Mouse (Mus musculus) inflammation-experienced regulatory T-cells, adult 6 months (primary cell): ENCODE measurements around the gene Olfr743. TPM values are rescaled to one million over a fixed set of nuclear protein-coding genes. Genes with fewer than 3 reads are reported as not detected.
"Not testable (repeated sequence)": the region's sequence is repeated elsewhere in the genome, so short reads cannot be mapped to it uniquely, and the experiment has no call there.

Experiments used
- ATAC-seq: one replicate; pipeline ENCODE4 v1.8.0; 2017
- polyA plus RNA-seq, 3 experiments: library from polyadenylated mRNA; unstranded; fragments of 100-300 nt; shearing (Covaris generic); gene quantifications; one replicate each; pipeline ENCODE4 v1.2.1; 2017

The Olfr743 gene
- polyA plus RNA-seq = not detected

- ATAC-seq = no peak
Observed at GRCm38 (mm10) chr14:50521539-50521938, at the start of gene Olfr743. TSS of gene Olfr743 (plus strand) at chr14:50521839.

GRCm38 (mm10) chr14:50472438-50472837 is 49.2 kb upstream of the Olfr743 start, which contains the start of gene Olfr741:
TSS of gene Olfr741 (plus strand) at chr14:50472738.
- no peak for ATAC-seq

- no peak for ATAC-seq
Observed at GRCm38 (mm10) chr14:50478406-50478805, 43.2 kb upstream of the Olfr743 start.

- ATAC-seq = no peak
Observed at GRCm38 (mm10) chr14:50503300-50503699, 18.3 kb upstream of the Olfr743 start, which contains the start of gene Olfr742. TSS of gene Olfr742 (plus strand) at chr14:50503600.

- no peak for ATAC-seq
Observed at GRCm38 (mm10) chr14:50552734-50553133, 31.1 kb downstream of the Olfr743 start.

- ATAC-seq = not testable (repeated sequence)
Observed at GRCm38 (mm10) chr14:50573056-50573455, 51.4 kb downstream of the Olfr743 start.

Other genes with a start within 250 kb of the Olfr743 start
- gene Olfr732, start 237.6 kb upstream of the Olfr743 start, polyA plus RNA-seq = not detected
- gene Olfr733, start 220.3 kb upstream of the Olfr743 start, polyA plus RNA-seq = not detected
- gene Olfr734, start 195.1 kb upstream of the Olfr743 start, polyA plus RNA-seq = not detected
- gene Olfr735, start 173.0 kb upstream of the Olfr743 start, polyA plus RNA-seq = not detected
- under 1 TPM in 1 of 3 experiments, not detected in 2; 0.20 TPM for gene Tlr11, start 163.9 kb upstream of the Olfr743 start, polyA plus RNA-seq
- gene Olfr736, start 140.7 kb upstream of the Olfr743 start, polyA plus RNA-seq = not detected
- not detected for gene Olfr738, start 114.3 kb upstream of the Olfr743 start, polyA plus RNA-seq
- not detected for gene Olfr739, start 103.2 kb upstream of the Olfr743 start, polyA plus RNA-seq
- not detected for gene Olfr740, start 76.3 kb upstream of the Olfr743 start, polyA plus RNA-seq
- not detected for gene Olfr741, start 49.1 kb upstream of the Olfr743 start, polyA plus RNA-seq
- gene Olfr742, start 18.2 kb upstream of the Olfr743 start, polyA plus RNA-seq = not detected
- not detected for gene Olfr744, start 93.0 kb downstream of the Olfr743 start, polyA plus RNA-seq
- gene Olfr745, start 117.5 kb downstream of the Olfr743 start, polyA plus RNA-seq = not detected
- gene Olfr746, start 125.2 kb downstream of the Olfr743 start, polyA plus RNA-seq = not detected
- not detected for gene Olfr747, start 171.4 kb downstream of the Olfr743 start, polyA plus RNA-seq
- under 1 TPM in 1 of 3 experiments, not detected in 2; 0.15 TPM for gene Olfr748, start 185.5 kb downstream of the Olfr743 start, polyA plus RNA-seq
- gene Olfr749, start 223.3 kb downstream of the Olfr743 start, polyA plus RNA-seq = not detected